Mouse (Mus musculus): ENCODE measurements around the gene Ak1. TPM values are rescaled to one million over a fixed set of nuclear protein-coding genes. Genes with fewer than 3 reads are reported as not detected.
A peak's percentile ranks its signal among the peaks of the same experiment; 100 is the strongest.

Ak1 gene
- polyA plus RNA-seq, 1 experiment from 2014 or later = 46.6 TPM

DNA sequence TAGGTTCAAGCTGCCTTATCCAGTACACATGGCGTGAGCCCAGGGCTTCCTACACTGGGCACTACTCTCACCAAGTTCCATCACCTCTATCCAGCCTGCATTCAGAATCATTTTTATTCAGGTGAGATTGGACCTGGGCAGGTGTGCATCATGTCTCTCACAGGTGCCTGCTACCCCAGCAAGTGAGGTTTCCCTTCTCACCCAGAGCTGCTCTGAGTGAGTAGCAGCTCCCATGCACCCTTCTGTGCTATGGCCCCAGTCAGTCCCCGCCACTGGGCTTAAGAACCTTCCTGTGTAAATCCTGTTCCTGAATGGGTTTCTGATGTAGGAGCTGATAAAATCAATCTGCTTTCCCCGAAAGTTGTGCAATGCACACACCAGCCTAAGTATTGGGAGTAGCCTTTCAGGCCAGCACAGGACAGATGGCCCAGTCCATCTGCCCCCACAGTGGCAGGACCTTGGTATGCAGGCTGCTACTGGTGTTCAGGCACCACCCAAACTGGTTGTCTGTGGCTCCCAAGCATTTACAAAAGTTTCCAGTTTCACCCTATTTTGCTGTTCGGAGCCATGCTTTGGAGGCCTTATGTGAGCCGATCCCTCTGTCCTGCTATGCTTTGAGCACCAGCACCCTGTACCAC, 2.7 kb downstream of the Ak1 start:
- Histone ChIP-seq H3K4me3 (no peak overlapping the region), H3K27me3 (replicated peaks) (no peaks in the 10 kb centered on the region), H3K9ac (no peak overlapping the region), H3K4me1 (peaks cover 58% of the 10 kb centered on the region), H3K4me2 (replicated peaks) (no peak overlapping the region), H3K9me3 (no peaks in the 10 kb centered on the region), H3K36me3 (no peaks in the 10 kb centered on the region), H3K27ac (no peak overlapping the region)
- WGBS = 90% methylated on average over 5 of the region's 5 CpGs
- ATAC-seq (ENCODE audit: low FRiP score, low read depth) = no peak

DNA sequence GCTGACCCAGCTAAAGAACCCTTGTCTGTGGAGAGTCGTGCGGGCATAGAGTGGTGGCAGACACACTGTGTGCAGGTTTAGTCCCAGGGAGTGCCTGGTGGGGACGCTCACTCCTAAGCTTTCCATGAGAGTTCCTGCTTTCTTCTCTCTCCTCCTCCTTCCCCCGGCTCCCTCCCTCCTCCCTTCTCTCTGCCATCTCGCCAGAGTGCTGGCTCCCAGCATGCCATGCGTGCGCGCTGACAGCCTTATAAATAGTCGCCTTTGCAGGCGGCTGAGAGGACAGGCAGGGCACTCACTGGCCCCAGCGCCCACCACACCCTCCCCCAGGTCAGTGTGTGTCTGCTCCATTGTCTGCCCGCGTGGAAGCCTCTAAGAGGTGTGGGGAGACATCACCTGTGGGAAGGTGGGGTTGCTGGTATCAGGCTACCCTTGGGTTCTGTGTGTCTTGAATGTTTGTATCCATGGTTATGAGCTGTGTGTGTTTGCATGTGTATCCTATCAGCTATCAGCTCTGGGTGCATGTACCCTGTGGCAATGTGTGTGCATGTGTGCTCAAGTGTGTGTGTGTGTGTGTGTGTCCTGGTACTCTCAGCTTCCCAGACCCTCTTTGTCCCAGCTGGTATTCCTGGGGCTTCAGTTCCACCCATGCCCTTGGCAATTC, 3.8 kb downstream of the Ak1 start:
- WGBS = 2% methylated on average over 13 of the region's 13 CpGs
- peak overlapping the region; percentile 16; the same call in 1 of the 2 replicates for H3K4me3 ChIP-seq
- H3K27ac ChIP-seq = peak overlapping the region; percentile 74
- no peaks in the 10 kb centered on the region for H3K9me3 ChIP-seq
- H3K4me2 ChIP-seq (replicated peaks) = peak overlapping the region; percentile 62
- no peaks in the 10 kb centered on the region for H3K36me3 ChIP-seq
- no peaks in the 10 kb centered on the region for H3K27me3 ChIP-seq (replicated peaks)
- peak; percentile 56 for ATAC-seq (ENCODE audit: low FRiP score, low read depth)
- peaks cover 56% of the 10 kb centered on the region for H3K4me1 ChIP-seq
- peak overlapping the region; percentile 41; the same call in 1 of the 2 replicates for H3K9ac ChIP-seq

DNA sequence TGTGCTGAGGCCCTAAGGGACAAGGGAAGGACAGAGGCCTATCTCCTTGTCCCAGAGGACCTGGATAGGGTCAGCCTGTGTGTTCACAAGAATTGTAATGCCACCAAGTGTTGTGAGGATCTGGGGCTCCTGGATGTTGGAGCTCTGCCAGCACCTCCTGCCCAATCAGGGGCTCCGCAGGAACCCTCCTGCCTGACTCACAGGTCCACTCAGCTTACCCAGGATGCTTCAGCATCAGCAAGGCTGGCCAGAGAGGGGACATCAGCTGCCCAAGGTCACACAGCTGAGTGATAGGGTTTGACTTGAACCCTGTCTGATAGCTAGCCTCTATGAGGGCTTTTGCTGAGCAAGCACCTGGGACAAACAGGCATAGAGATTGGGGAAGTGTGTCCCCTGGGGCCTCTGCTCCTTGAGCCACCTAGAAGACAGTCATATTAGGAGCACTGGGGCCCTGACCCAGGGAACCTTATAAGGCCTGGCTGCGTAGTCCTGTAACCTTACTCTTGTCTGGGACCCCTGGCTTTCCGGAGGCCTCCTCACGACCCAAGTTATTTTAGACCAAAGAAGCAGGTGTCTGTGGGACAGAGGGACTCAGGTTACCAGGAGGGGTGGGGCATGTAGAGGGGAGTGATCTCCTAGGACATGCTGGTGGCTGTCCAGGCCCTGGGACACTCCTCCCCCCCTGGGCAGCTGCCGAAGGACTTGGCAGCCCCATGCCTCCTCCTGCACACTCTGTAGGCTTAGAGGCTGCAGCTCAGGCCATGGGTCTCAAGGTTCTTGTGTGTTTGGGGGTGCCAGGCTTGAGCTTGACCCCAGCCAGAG, 4.5 kb downstream of the Ak1 start:
- ATAC-seq (ENCODE audit: low FRiP score, low read depth) = no peak
- WGBS = 53% methylated on average over 5 of the region's 5 CpGs
- no peaks in the 10 kb centered on the region for H3K36me3 ChIP-seq
- peak overlapping the region; percentile 16; the same call in 1 of the 2 replicates for H3K4me3 ChIP-seq
- peaks cover 49% of the 10 kb centered on the region for H3K4me1 ChIP-seq
- H3K9ac ChIP-seq = peak overlapping the region; percentile 41
- peak overlapping the region; percentile 74 for H3K27ac ChIP-seq
- peak overlapping the region; percentile 62 for H3K4me2 ChIP-seq (replicated peaks)
- no peaks in the 10 kb centered on the region for H3K27me3 ChIP-seq (replicated peaks)
- H3K9me3 ChIP-seq = no peaks in the 10 kb centered on the region

- Histone ChIP-seq H3K27me3 (replicated peaks) (no peaks in the 10 kb centered on the region), H3K9me3 (no peaks in the 10 kb centered on the region), H3K4me1 (peaks cover 40% of the 10 kb centered on the region), H3K9ac (no peak overlapping the region), H3K27ac (no peak overlapping the region), H3K4me3 (no peak overlapping the region), H3K4me2 (replicated peaks) (no peak overlapping the region), H3K36me3 (no peaks in the 10 kb centered on the region)
- WGBS = 68% methylated on average over 19 of the region's 20 CpGs
- no peak for ATAC-seq (ENCODE audit: low FRiP score, low read depth)
Measured at GRCm38 (mm10) chr2:32627266-32628043, 5.9 kb downstream of the Ak1 start.

DNA sequence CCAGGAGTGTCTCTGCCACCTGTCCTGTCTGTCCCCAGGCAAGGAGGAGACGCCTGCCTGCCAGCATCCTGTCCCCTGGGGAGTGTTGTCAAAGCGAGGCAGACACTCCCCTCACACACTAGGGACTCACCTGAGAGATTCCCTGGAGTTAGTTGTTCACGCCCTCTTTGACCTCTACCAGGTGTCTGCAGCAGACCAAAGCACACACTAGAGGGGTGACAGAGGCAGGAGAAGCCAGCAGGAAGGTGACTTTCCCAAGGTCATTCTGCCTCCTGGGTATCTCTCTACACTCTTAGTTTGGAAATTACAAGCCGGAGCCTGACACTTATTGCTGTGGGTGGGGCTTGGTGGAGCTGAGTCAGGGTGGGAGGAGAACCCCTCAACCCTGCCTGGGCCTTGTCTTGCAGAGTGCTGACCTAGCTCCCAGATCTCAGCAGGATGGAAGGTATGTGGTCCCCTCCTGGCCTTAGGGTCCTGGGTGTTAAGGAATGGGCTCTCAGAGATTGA, 6.5 kb downstream of the Ak1 start:
- no peak for ATAC-seq (ENCODE audit: low FRiP score, low read depth)
- Histone ChIP-seq H3K4me1 (peaks cover 40% of the 10 kb centered on the region), H3K27ac (no peak overlapping the region), H3K36me3 (no peaks in the 10 kb centered on the region), H3K4me2 (replicated peaks) (0 out of 2 replicates have a peak overlapping the region, but pooled peaks have one; percentile 35), H3K4me3 (no peak overlapping the region), H3K9me3 (no peaks in the 10 kb centered on the region), H3K27me3 (replicated peaks) (no peaks in the 10 kb centered on the region), H3K9ac (no peak overlapping the region)
- WGBS = 63% methylated on average over 4 of the region's 4 CpGs

- Histone ChIP-seq H3K4me2 (replicated peaks) (peak overlapping the region; percentile 35; the same call in 1 of the 2 replicates), H3K9me3 (no peaks in the 10 kb centered on the region), H3K27ac (no peak overlapping the region), H3K9ac (0 out of 2 replicates have a peak overlapping the region, but pooled peaks have one; percentile 26), H3K4me1 (peaks cover 40% of the 10 kb centered on the region), H3K4me3 (no peak overlapping the region), H3K27me3 (replicated peaks) (no peaks in the 10 kb centered on the region), H3K36me3 (0 out of 2 replicates have a peak, but pooled peaks cover 2% of the 10 kb centered on the region)
- ATAC-seq (ENCODE audit: low FRiP score, low read depth) = no peak
- WGBS = 41% methylated on average over 5 of the region's 5 CpGs
Measured at GRCm38 (mm10) chr2:32628729-32629128, 7.2 kb downstream of the Ak1 start.

GRCm38 (mm10) chr2:32629276-32629976, 7.9 kb downstream of the Ak1 start:
- H3K36me3 ChIP-seq = 0 out of 2 replicates have a peak, but pooled peaks cover 2% of the 10 kb centered on the region
- peak; percentile 52 for ATAC-seq (ENCODE audit: low FRiP score, low read depth)
- no peak overlapping the region for H3K27ac ChIP-seq
- peak overlapping the region; percentile 35 for H3K4me2 ChIP-seq (replicated peaks)
- H3K27me3 ChIP-seq (replicated peaks) = no peaks in the 10 kb centered on the region
- peaks cover 40% of the 10 kb centered on the region for H3K4me1 ChIP-seq
- H3K9me3 ChIP-seq = no peaks in the 10 kb centered on the region
- H3K9ac ChIP-seq = 0 out of 2 replicates have a peak overlapping the region, but pooled peaks have one; percentile 26
- 33% methylated on average over 9 of the region's 9 CpGs for WGBS
- H3K4me3 ChIP-seq = no peak overlapping the region

DNA sequence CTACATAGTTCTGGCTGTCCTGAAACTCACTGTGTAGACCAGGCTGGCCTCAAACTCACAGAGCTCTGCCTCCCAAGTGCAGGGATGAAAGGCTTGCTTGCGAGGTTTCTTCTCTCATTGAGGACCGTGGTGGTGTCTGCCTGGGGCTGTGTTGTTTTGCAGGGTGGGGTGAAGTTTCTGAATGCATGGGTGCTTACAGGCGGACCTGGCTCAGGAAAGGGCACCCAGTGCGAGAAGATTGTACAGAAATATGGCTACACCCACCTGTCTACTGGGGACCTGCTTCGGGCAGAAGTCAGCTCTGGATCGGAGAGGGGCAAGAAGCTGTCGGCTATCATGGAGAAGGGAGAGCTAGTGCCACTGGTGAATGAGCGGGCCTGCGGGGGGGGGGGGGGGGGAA, 8.5 kb downstream of the Ak1 start:
- Histone ChIP-seq H3K4me1 (peaks cover 36% of the 10 kb centered on the region), H3K4me3 (no peak overlapping the region), H3K27me3 (replicated peaks) (no peaks in the 10 kb centered on the region), H3K36me3 (0 out of 2 replicates have a peak, but pooled peaks cover 4% of the 10 kb centered on the region), H3K9ac (no peak overlapping the region), H3K27ac (no peak overlapping the region), H3K4me2 (replicated peaks) (peak overlapping the region; percentile 35; the same call in 1 of the 2 replicates), H3K9me3 (no peaks in the 10 kb centered on the region)
- WGBS = 78% methylated on average over 8 of the region's 9 CpGs
- no peak for ATAC-seq (ENCODE audit: low FRiP score, low read depth)

GRCm38 (mm10) chr2:32631046-32631445, 9.5 kb downstream of the Ak1 start:
- Histone ChIP-seq H3K4me3 (no peak overlapping the region), H3K27me3 (replicated peaks) (no peaks in the 10 kb centered on the region), H3K9me3 (no peaks in the 10 kb centered on the region), H3K4me2 (replicated peaks) (no peak overlapping the region), H3K36me3 (0 out of 2 replicates have a peak, but pooled peaks cover 4% of the 10 kb centered on the region), H3K9ac (no peak overlapping the region), H3K4me1 (peaks cover 26% of the 10 kb centered on the region), H3K27ac (no peak overlapping the region)
- 89% methylated on average over 10 of the region's 10 CpGs for WGBS
- ATAC-seq (ENCODE audit: low FRiP score, low read depth) = no peak

- no peak overlapping the region for H3K4me2 ChIP-seq (replicated peaks)
- ATAC-seq (ENCODE audit: low FRiP score, low read depth) = no peak
- H3K27ac ChIP-seq = no peak overlapping the region
- H3K27me3 ChIP-seq (replicated peaks) = no peaks in the 10 kb centered on the region
- H3K9me3 ChIP-seq = no peaks in the 10 kb centered on the region
- 0 out of 2 replicates have a peak, but pooled peaks cover 4% of the 10 kb centered on the region for H3K36me3 ChIP-seq
- WGBS = 56% methylated on average over 7 of the region's 7 CpGs
- peaks cover 18% of the 10 kb centered on the region for H3K4me1 ChIP-seq
- H3K9ac ChIP-seq = no peak overlapping the region
- no peak overlapping the region for H3K4me3 ChIP-seq
Measured at GRCm38 (mm10) chr2:32631737-32632394, 10.3 kb downstream of the Ak1 start.
